Mouse (Mus musculus) urinary bladder, postnatal 36 days (tissue): ENCODE results near the gene Gm20388.

Experiments used
- DNase-seq, 2 experiments: peaks; one replicate each; pipeline ENCODE4 v3.0.0; 2022; ENCODE audit warnings: low spot score in 2 of 2, mixed read lengths in 1 of 2

The Gm20388 gene

GRCm38 (mm10) chr8:124307700-124308099 is 4397.1 kb downstream of the Gm20388 start:
- no peak for DNase-seq

GRCm38 (mm10) chr8:124310509-124310908 is 4399.9 kb downstream of the Gm20388 start:
- no peak for DNase-seq

- no peak for DNase-seq
Observed at GRCm38 (mm10) chr8:124311111-124311510, 4400.5 kb downstream of the Gm20388 start.

GRCm38 (mm10) chr8:124311723-124312122 is 4401.1 kb downstream of the Gm20388 start:
- DNase-seq = no peak

GRCm38 (mm10) chr8:124312228-124312627 is 4401.6 kb downstream of the Gm20388 start:
- DNase-seq = no peak

GRCm38 (mm10) chr8:124314803-124315202 is 4404.2 kb downstream of the Gm20388 start:
- no peak for DNase-seq

- DNase-seq = peak in 1 of 2 experiments; percentile 53
Observed at GRCm38 (mm10) chr8:124316466-124317136, 4406.0 kb downstream of the Gm20388 start.

GRCm38 (mm10) chr8:124317191-124317682 is 4406.6 kb downstream of the Gm20388 start:
- DNase-seq = no peak

GRCm38 (mm10) chr8:124317821-124318220 is 4407.2 kb downstream of the Gm20388 start:
- no peak for DNase-seq

GRCm38 (mm10) chr8:124318612-124319315 is 4408.1 kb downstream of the Gm20388 start:
- DNase-seq = no peak

- no peak for DNase-seq
Observed at GRCm38 (mm10) chr8:124319316-124319652, 4408.6 kb downstream of the Gm20388 start.

GRCm38 (mm10) chr8:124321227-124321840 is 4410.7 kb downstream of the Gm20388 start:
- no peak for DNase-seq

- no peak for DNase-seq
Observed at GRCm38 (mm10) chr8:124323356-124323755, 4412.7 kb downstream of the Gm20388 start.

- DNase-seq = peak in 1 of 2 experiments; percentile 65
Observed at GRCm38 (mm10) chr8:124328259-124328658, 4417.6 kb downstream of the Gm20388 start.

GRCm38 (mm10) chr8:124329690-124330089 is 4419.0 kb downstream of the Gm20388 start:
- no peak for DNase-seq

- DNase-seq = no peak
Observed at GRCm38 (mm10) chr8:124330433-124330832, 4419.8 kb downstream of the Gm20388 start.

- DNase-seq = peak in 1 of 2 experiments; percentile 22
Observed at GRCm38 (mm10) chr8:124331094-124331493, 4420.5 kb downstream of the Gm20388 start.

GRCm38 (mm10) chr8:124331706-124332105 is 4421.1 kb downstream of the Gm20388 start:
- no peak for DNase-seq

GRCm38 (mm10) chr8:124336302-124336701 is 4425.7 kb downstream of the Gm20388 start:
- no peak for DNase-seq

- no peak for DNase-seq
Observed at GRCm38 (mm10) chr8:124339742-124340141, 4429.1 kb downstream of the Gm20388 start.

- no peak for DNase-seq
Observed at GRCm38 (mm10) chr8:124340360-124341068, 4429.9 kb downstream of the Gm20388 start.

- DNase-seq = no peak
Observed at GRCm38 (mm10) chr8:124343151-124343550, 4432.5 kb downstream of the Gm20388 start.
